Mouse (Mus musculus): Measurements from ENCODE around the gene Tmem222. TPM values are rescaled to one million over a fixed set of nuclear protein-coding genes. Genes with fewer than 3 reads are reported as not detected.

Gene Tmem222
- polyA plus RNA-seq, 1 experiment, result 143 TPM

DNA sequence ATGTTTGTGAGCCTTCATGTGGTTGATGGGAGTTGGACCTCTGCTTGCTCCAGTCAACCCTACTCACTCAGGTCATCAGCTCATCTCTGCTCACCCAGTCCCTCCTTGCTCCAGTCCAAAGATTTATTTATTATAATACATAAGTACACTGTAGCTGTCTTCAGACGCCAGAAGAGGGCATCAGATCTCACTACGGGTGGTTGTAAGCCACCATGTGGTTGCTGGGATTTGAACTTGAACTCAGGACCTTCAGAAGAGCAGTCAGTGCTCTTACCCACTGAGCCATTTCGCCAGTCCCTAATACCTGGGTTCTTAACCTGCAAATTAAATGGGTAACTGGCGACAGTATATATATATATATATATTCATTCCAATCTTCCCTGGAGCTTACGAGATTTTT lies 42.2 kb downstream of the Tmem222 start:
- DNase-seq, result no peak
- Histone ChIP-seq H3K27ac (ENCODE audit: control insufficient read depth, insufficient read depth, low read length) (no peak overlapping the region), H3K4me1 (replicated peaks; ENCODE audit: control insufficient read depth, insufficient read depth, low read length) (peaks cover 14% of the 10 kb centered on the region), H3K36me3 (ENCODE audit: control insufficient read depth, insufficient read depth, low read length) (no peaks in the 10 kb centered on the region), H3K4me3 (ENCODE audit: control insufficient read depth, insufficient read depth, low read length) (no peak overlapping the region), H3K27me3 (ENCODE audit: control insufficient read depth, insufficient read depth, low read length) (no peaks in the 10 kb centered on the region)
- WGBS, result 91% methylated on average over 5 of the region's 5 CpGs
- TF ChIP-seq POLR2A (IDR thresholded peaks at IDR 0.05; ENCODE audit: control insufficient read depth, extremely low read depth, insufficient read depth, low read length, poor library complexity) (no peak), CTCF (IDR thresholded peaks at IDR 0.05; ENCODE audit: borderline replicate concordance, control insufficient read depth, extremely low read depth, insufficient read depth, low read length, poor library complexity) (no peak)

DNA sequence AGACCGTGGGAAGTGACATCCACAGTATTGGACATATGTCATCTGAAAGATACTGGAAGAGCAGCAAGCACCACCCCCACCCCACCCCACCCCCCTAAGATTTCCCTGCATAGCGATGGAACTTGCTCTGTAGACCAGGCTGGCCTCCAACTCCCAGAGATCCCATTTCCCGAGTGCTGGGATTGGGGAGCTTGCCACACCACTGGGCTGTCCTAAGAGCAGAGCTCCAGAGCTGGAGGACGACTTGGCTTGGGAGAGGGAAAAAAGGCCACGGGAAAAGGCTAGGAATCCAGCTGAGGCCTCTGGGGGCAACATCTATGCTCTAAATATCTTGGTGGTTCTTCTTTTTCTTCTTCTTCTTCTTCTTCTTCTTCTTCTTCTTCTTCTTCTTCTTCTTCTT lies 42.8 kb downstream of the Tmem222 start:
- WGBS, result 85% methylated on average over 5 of the region's 5 CpGs
- TF ChIP-seq POLR2A (IDR thresholded peaks at IDR 0.05; ENCODE audit: control insufficient read depth, extremely low read depth, insufficient read depth, low read length, poor library complexity) (no peak), CTCF (IDR thresholded peaks at IDR 0.05; ENCODE audit: borderline replicate concordance, control insufficient read depth, extremely low read depth, insufficient read depth, low read length, poor library complexity) (no peak)
- Histone ChIP-seq H3K4me3 (ENCODE audit: control insufficient read depth, insufficient read depth, low read length) (no peak overlapping the region), H3K4me1 (replicated peaks; ENCODE audit: control insufficient read depth, insufficient read depth, low read length) (peaks cover 11% of the 10 kb centered on the region), H3K27ac (ENCODE audit: control insufficient read depth, insufficient read depth, low read length) (no peak overlapping the region), H3K27me3 (ENCODE audit: control insufficient read depth, insufficient read depth, low read length) (no peaks in the 10 kb centered on the region), H3K36me3 (ENCODE audit: control insufficient read depth, insufficient read depth, low read length) (no peaks in the 10 kb centered on the region)
- DNase-seq, result no peak

DNA sequence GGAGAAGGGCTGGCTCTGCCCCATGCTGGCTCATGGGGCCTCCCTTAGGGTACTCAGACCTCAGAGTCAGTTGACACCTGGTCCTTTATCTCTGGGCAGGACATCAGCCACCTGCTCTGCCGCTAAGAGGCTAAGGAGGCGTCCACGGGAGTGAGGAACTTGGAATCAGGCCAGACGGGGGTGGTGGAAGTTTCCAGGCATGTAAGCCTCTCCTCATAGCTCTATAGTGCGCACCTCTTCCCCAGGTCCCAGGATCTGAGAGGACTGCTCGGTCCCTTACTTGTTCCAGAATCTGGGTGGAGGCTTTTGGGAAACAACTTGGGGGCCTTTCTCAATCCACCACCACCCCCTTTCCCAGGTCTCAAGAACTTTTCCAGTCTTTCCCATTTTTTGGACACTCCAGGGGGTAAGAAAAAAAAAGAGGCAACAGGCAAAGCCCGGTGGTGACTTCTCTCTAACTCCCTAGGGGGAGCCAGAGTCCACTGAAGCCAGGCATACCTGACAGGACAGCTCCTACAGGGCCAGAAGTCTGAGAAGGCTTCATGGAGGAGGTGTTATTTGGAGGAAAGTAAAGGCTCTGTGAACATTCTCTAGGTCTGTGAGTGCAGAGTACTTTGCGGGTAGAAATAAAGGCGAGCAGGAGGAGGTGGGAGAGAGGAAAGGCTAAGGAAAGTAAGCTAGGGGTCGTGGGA lies 44.2 kb downstream of the Tmem222 start:
- WGBS, result 51% methylated on average over 10 of the region's 10 CpGs
- no peaks in the 10 kb centered on the region for H3K27me3 ChIP-seq (ENCODE audit: control insufficient read depth, insufficient read depth, low read length)
- no peak overlapping the region for H3K4me3 ChIP-seq (ENCODE audit: control insufficient read depth, insufficient read depth, low read length)
- TF ChIP-seq POLR2A (IDR thresholded peaks at IDR 0.05; ENCODE audit: control insufficient read depth, extremely low read depth, insufficient read depth, low read length, poor library complexity) (no peak), CTCF (IDR thresholded peaks at IDR 0.05; ENCODE audit: borderline replicate concordance, control insufficient read depth, extremely low read depth, insufficient read depth, low read length, poor library complexity) (no peak)
- H3K4me1 ChIP-seq (replicated peaks; ENCODE audit: control insufficient read depth, insufficient read depth, low read length), result peaks cover 8% of the 10 kb centered on the region
- H3K27ac ChIP-seq (ENCODE audit: control insufficient read depth, insufficient read depth, low read length), result no peak overlapping the region
- peak; percentile 68 for DNase-seq
- no peaks in the 10 kb centered on the region for H3K36me3 ChIP-seq (ENCODE audit: control insufficient read depth, insufficient read depth, low read length)

DNA sequence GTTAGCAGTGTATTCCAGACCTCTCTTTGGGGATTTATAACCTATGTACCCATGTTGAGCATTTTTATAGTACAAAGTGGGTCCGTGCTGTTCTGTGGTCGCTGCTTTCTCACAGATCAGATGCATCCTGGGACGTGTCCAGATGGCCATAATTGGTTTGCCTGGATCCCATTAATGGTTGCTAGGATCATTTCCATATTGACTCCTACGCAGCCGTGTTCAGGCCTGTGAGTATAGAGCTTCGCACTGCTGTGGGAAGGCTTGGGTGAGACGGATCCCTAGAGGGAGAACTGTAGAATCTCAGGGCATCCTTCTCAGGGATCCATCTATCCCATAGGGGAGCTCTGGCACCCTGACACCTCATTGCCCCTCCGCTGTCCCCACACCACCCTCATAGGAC lies 48.0 kb downstream of the Tmem222 start:
- Histone ChIP-seq H3K27me3 (ENCODE audit: control insufficient read depth, insufficient read depth, low read length) (no peaks in the 10 kb centered on the region), H3K4me3 (ENCODE audit: control insufficient read depth, insufficient read depth, low read length) (no peak overlapping the region), H3K4me1 (replicated peaks; ENCODE audit: control insufficient read depth, insufficient read depth, low read length) (no peaks in the 10 kb centered on the region), H3K27ac (ENCODE audit: control insufficient read depth, insufficient read depth, low read length) (no peak overlapping the region), H3K36me3 (ENCODE audit: control insufficient read depth, insufficient read depth, low read length) (no peaks in the 10 kb centered on the region)
- no peak for TF ChIP-seq POLR2A (IDR thresholded peaks at IDR 0.05; ENCODE audit: control insufficient read depth, extremely low read depth, insufficient read depth, low read length, poor library complexity)
- no peak for TF ChIP-seq CTCF (IDR thresholded peaks at IDR 0.05; ENCODE audit: borderline replicate concordance, control insufficient read depth, extremely low read depth, insufficient read depth, low read length, poor library complexity)
- WGBS, result 96% methylated on average over 8 of the region's 8 CpGs
- no peak for DNase-seq

DNA sequence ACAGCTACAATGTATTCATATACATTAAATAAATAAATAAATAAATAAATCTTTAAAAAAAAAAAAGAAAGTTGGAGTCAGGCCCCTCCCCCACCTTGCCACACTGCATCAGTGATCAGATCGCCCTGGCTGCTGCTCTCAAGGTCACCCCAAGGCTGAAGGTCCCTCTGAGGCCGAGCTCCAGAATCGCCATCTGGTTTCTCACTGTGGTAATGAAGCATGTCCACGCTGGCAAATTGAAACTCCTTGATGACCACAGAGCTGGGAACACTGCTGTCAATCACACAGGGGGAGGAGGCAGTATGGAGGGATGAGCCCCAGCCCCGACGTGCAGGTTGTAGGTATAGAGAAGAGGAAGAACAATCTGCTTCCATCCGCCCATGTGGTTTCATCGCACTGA lies 50.0 kb downstream of the Tmem222 start:
- no peak overlapping the region for H3K27ac ChIP-seq (ENCODE audit: control insufficient read depth, insufficient read depth, low read length)
- TF ChIP-seq POLR2A (IDR thresholded peaks at IDR 0.05; ENCODE audit: control insufficient read depth, extremely low read depth, insufficient read depth, low read length, poor library complexity) (no peak), CTCF (IDR thresholded peaks at IDR 0.05; ENCODE audit: borderline replicate concordance, control insufficient read depth, extremely low read depth, insufficient read depth, low read length, poor library complexity) (no peak)
- no peaks in the 10 kb centered on the region for H3K27me3 ChIP-seq (ENCODE audit: control insufficient read depth, insufficient read depth, low read length)
- H3K36me3 ChIP-seq (ENCODE audit: control insufficient read depth, insufficient read depth, low read length), result no peaks in the 10 kb centered on the region
- no peak for DNase-seq
- H3K4me3 ChIP-seq (ENCODE audit: control insufficient read depth, insufficient read depth, low read length), result no peak overlapping the region
- 0 out of 2 replicates have a peak, but pooled peaks cover 2% of the 10 kb centered on the region for H3K4me1 ChIP-seq (replicated peaks; ENCODE audit: control insufficient read depth, insufficient read depth, low read length)
- WGBS, result 64% methylated on average over 8 of the region's 8 CpGs

DNA sequence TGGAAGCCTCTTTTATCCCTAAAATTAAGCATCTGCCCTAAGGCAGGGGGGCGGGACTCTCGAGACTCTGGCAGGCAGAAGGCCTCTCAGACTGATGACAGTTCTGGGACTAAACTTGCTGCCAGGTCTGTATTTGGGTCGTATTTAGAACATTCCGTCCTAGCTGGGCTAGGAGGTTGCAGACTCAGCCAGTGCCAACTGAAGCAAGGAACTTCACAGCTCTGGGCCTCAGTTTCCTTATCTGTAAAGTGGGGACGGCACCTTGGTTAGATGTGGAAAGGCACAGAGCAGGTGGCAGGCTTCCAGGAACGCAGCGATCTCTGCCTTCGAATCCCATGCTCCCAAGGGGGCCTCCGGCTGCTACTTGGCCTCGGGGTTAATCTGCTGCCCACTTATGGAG lies 51.5 kb downstream of the Tmem222 start:
- Histone ChIP-seq H3K27ac (ENCODE audit: control insufficient read depth, insufficient read depth, low read length) (no peak overlapping the region), H3K4me1 (replicated peaks; ENCODE audit: control insufficient read depth, insufficient read depth, low read length) (0 out of 2 replicates have a peak, but pooled peaks cover 2% of the 10 kb centered on the region), H3K4me3 (ENCODE audit: control insufficient read depth, insufficient read depth, low read length) (no peak overlapping the region), H3K36me3 (ENCODE audit: control insufficient read depth, insufficient read depth, low read length) (no peaks in the 10 kb centered on the region), H3K27me3 (ENCODE audit: control insufficient read depth, insufficient read depth, low read length) (no peaks in the 10 kb centered on the region)
- TF ChIP-seq CTCF (IDR thresholded peaks at IDR 0.05; ENCODE audit: borderline replicate concordance, control insufficient read depth, extremely low read depth, insufficient read depth, low read length, poor library complexity) (no peak), POLR2A (IDR thresholded peaks at IDR 0.05; ENCODE audit: control insufficient read depth, extremely low read depth, insufficient read depth, low read length, poor library complexity) (no peak)
- WGBS, result 90% methylated on average over 10 of the region's 10 CpGs
- no peak for DNase-seq
